Mouse (Mus musculus) kidney, adult 2 months (tissue): ENCODE results near the gene Fgd5. TPM values are rescaled to one million over a fixed set of nuclear protein-coding genes. Genes with fewer than 3 reads are reported as not detected.

Experiments
- DNase-seq: peaks from one replicate; pipeline ENCODE4 v3.0.0; 2021
- H3K27ac ChIP-seq: fragments of 200-500 bp; 2 replicates; pipeline ENCODE4 v1.5.1; 2012; ENCODE audit warnings: low read depth, low read length, control low read depth, inconsistent platforms; ENCODE audit not compliant: insufficient read depth
- H3K27me3 ChIP-seq: fragments of 200-500 bp; replicated peaks from 2 replicates; pipeline ENCODE4 v1.6.1; 2012; ENCODE audit warnings: mild to moderate bottlenecking, moderate library complexity, low read length, inconsistent platforms; ENCODE audit not compliant: control insufficient read depth, insufficient read depth
- H3K36me3 ChIP-seq: fragments of 200-500 bp; 2 replicates; pipeline ENCODE4 v1.6.1; 2012; ENCODE audit warnings: mild to moderate bottlenecking, moderate library complexity, low read length, inconsistent platforms; ENCODE audit not compliant: control insufficient read depth, insufficient read depth
- H3K4me1 ChIP-seq: fragments of 200-500 bp; 2 replicates; pipeline ENCODE4 v1.6.1; 2011; ENCODE audit warnings: low read length; ENCODE audit not compliant: control insufficient read depth, insufficient read depth
- H3K4me3 ChIP-seq: fragments of 200-500 bp; 2 replicates; pipeline ENCODE4 v1.5.1; 2011; ENCODE audit warnings: mild to moderate bottlenecking, low read depth, low read length, control low read depth; ENCODE audit not compliant: insufficient read depth
- CTCF ChIP-seq: fragments of 200-500 bp; conservative IDR thresholded peaks from 2 replicates; pipeline ENCODE4 v1.5.1; 2011; ENCODE audit warnings: low read depth, mild to moderate bottlenecking, control low read depth, low read length, moderate library complexity, mixed read lengths; ENCODE audit not compliant: insufficient read depth, insufficient read length
- POLR2A ChIP-seq: fragments of 200-500 bp; IDR thresholded peaks from one replicate; pipeline ENCODE4 v1.6.1; 2011; ENCODE audit warnings: low read depth, low read length, control low read depth
- polyA plus RNA-seq: library from polyadenylated mRNA; depleted of rRNA; stranded (reverse); fragments of >200 nt; gene quantifications from 2 replicates; pipeline ENCODE4 v1.2.3, GENCODE M21; 2012; rRNA removed

Fgd5 gene
- polyA plus RNA-seq, 1 experiment: 11.6 TPM

DNA sequence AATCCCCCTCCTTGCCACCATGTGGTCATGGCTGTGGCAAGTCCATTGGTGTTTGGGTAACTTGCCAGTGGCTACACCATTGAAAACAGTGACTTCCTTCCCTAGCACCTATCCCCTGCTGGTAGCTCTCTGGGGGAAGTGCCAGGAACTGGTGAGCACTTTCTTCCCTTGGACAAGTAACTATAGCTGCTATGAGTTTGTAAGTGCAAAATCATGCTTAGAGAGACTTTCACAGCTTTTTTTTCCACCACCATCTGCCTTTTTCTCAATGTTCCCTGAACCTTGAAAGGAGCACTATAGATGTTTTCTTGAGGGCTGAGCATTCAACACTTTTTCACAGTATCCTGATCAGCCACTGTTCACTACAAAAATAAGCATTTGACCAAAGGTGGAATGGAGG is 145.9 kb downstream of the Fgd5 start:
- Histone ChIP-seq H3K27ac (no peak overlapping the region), H3K4me3 (no peak overlapping the region)
- TF ChIP-seq POLR2A (no peak), CTCF (no peak)

More for the DNA sequence above, 145.9 kb downstream of the Fgd5 start:
- no peaks in the 10 kb centered on the region for H3K4me1 ChIP-seq
- DNase-seq: no peak
- H3K36me3 ChIP-seq: no peaks in the 10 kb centered on the region
- H3K27me3 ChIP-seq: no peaks in the 10 kb centered on the region

Other genes starting within 250 kb of the Fgd5 start
- 3.8 and 6.4 TPM in 2 replicates for gene Grip2, start 151.6 kb upstream of the Fgd5 start, polyA plus RNA-seq
- gene Ccdc174, start 100.8 kb upstream of the Fgd5 start, polyA plus RNA-seq: 3.3 and 4.2 TPM in 2 replicates
- gene 4930590J08Rik, start 76.1 kb upstream of the Fgd5 start, polyA plus RNA-seq: 0.19 and 0.26 TPM in 2 replicates
- gene Nr2c2, start 112.5 kb downstream of the Fgd5 start, polyA plus RNA-seq: 14.5 and 15.5 TPM in 2 replicates
- gene Mrps25, start 205.2 kb downstream of the Fgd5 start, polyA plus RNA-seq: 21.0 and 25.2 TPM in 2 replicates
- gene Rbsn, start 236.0 kb downstream of the Fgd5 start, polyA plus RNA-seq: 10.4 and 10.5 TPM in 2 replicates